Mouse (Mus musculus) frontal cortex, adult (tissue): ENCODE results near the gene Grin3a.
"Not testable (repeated sequence)": the region's sequence is repeated elsewhere in the genome, so short reads cannot be mapped to it uniquely, and the experiment has no call there.

Source experiments
- ATAC-seq: cut with Nextera tagmentation; 2 replicates; pipeline ENCODE4 v1.9.2; 2017; ENCODE audit warnings: mild to moderate bottlenecking, moderate library complexity, mixed read lengths; ENCODE audit not compliant: low TSS enrichment

Grin3a gene

GRCm38 (mm10) chr4:49680171-49680875 is 165.2 kb downstream of the Grin3a start:
- no peak for ATAC-seq

- ATAC-seq, result no peak
These were observed 168.8 kb downstream of the Grin3a start for GRCm38 (mm10) chr4:49676790-49677189.

GRCm38 (mm10) chr4:49676071-49676470 is 169.5 kb downstream of the Grin3a start:
- no peak for ATAC-seq

GRCm38 (mm10) chr4:49664850-49665249 is 180.7 kb downstream of the Grin3a start:
- ATAC-seq, result peak; percentile 31; the same call in 1 of the 2 replicates

GRCm38 (mm10) chr4:49662231-49662630 is 183.3 kb downstream of the Grin3a start:
- ATAC-seq, result no peak

GRCm38 (mm10) chr4:49661664-49662063 is 183.9 kb downstream of the Grin3a start:
- no peak for ATAC-seq

- ATAC-seq, result peak; percentile 9; the same call in 1 of the 2 replicates
These were observed 186.1 kb downstream of the Grin3a start for GRCm38 (mm10) chr4:49659421-49659820.

- no peak for ATAC-seq
These were observed 205.6 kb downstream of the Grin3a start for GRCm38 (mm10) chr4:49639913-49640312.

- no peak for ATAC-seq
These were observed 207.7 kb downstream of the Grin3a start for GRCm38 (mm10) chr4:49637821-49638220.

GRCm38 (mm10) chr4:49632139-49632481 is 213.4 kb downstream of the Grin3a start:
- ATAC-seq, result peak; percentile 77; the same call in 1 of the 2 replicates

- ATAC-seq, result peak; percentile 98
These were observed 214.0 kb downstream of the Grin3a start, which contains the start of gene Rnf20 for GRCm38 (mm10) chr4:49631319-49632138. Rnf20 (plus strand) TSS chr4:49632006.

- no peak for ATAC-seq
These were observed 216.6 kb downstream of the Grin3a start for GRCm38 (mm10) chr4:49628941-49629340.

GRCm38 (mm10) chr4:49626973-49627372 is 218.6 kb downstream of the Grin3a start:
- ATAC-seq, result peak; percentile 63

- not testable (repeated sequence) for ATAC-seq
These were observed 220.6 kb downstream of the Grin3a start for GRCm38 (mm10) chr4:49624969-49625368.

GRCm38 (mm10) chr4:49623916-49624315 is 221.6 kb downstream of the Grin3a start:
- no peak for ATAC-seq

GRCm38 (mm10) chr4:49622272-49622671 is 223.3 kb downstream of the Grin3a start:
- no peak for ATAC-seq

- ATAC-seq, result not testable (repeated sequence)
These were observed 225.7 kb downstream of the Grin3a start for GRCm38 (mm10) chr4:49619861-49620260.

- ATAC-seq, result no peak
These were observed 228.6 kb downstream of the Grin3a start for GRCm38 (mm10) chr4:49616924-49617323.
